Mouse (Mus musculus): ENCODE results near the gene Grk1.

GRCm38 (mm10) chr8:13446456-13446855, 41.6 kb downstream of the Grk1 start:
- TF ChIP-seq CTCF (IDR thresholded peaks at IDR 0.05; ENCODE audit: extremely low read depth, insufficient read depth, insufficient read length, insufficient replicate concordance) (no peak), POLR2A (IDR thresholded peaks at IDR 0.05; ENCODE audit: low read depth, low read length) (no peak)

Measured in spleen, adult 2 months (tissue).